ENCODE assay signal across 20 mouse cellular contexts in the genomic region with DNA sequence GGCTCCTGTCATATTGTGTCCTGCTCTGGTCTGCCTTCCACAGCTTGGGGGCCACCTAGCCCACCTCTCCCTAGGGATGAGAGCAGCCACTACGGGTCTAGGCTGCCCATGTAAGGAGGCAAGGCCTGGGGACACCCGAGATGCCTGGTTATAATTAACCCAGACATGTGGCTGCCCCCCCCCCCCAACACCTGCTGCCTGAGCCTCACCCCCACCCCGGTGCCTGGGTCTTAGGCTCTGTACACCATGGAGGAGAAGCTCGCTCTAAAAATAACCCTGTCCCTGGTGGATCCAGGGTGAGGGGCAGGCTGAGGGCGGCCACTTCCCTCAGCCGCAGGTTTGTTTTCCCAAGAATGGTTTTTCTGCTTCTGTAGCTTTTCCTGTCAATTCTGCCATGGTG. TPM values are rescaled to one million over a fixed set of nuclear protein-coding genes. Genes with fewer than 3 reads are reported as not detected.
A peak's percentile ranks its signal among the peaks of the same experiment; 100 is the strongest.
DNase-seq lines count a peak whose midpoint lies in the region; ATAC-seq and TF ChIP-seq lines count a peak whose summit lies in the region.
"Had no signal": no experiment of that assay in that cellular context is flagged by ENCODE, and none has a peak within 500 bp of the region (broad histone marks: within the 10 kb centered on the region; RNA-seq: fewer than 3 reads in every experiment).

No protein-coding gene starts in this region.

- DNase-seq in gastrocnemius, adult 18-20 months (ENCODE audit: low spot score) = peak; percentile 73
- DNase-seq in gastrocnemius, postnatal 36 days = no peak
- DNase-seq in midbrain, postnatal 0 days (ENCODE audit: low spot score) = no peak
- no peak for DNase-seq in midbrain, embryonic 11.5 days (ENCODE audit: low spot score, missing footprints)
- no peak for DNase-seq in urinary bladder, postnatal 36 days (ENCODE audit: low spot score in 2 of 2)
- DNase-seq: cerebellum, adult 9-11 months; kidney, adult 8-10 months; kidney, postnatal 4 days; lung, embryonic 14.5 days; right cerebral cortex, postnatal 4 days; thymus, postnatal 36 days had no signal

- peaks cover 3% of the 10 kb centered on the region; the same call in 1 of the 2 replicates for H3K27me3 ChIP-seq in midbrain, postnatal 0 days (ENCODE audit: insufficient read depth, low read length)
- peaks cover 5% of the 10 kb centered on the region for H3K27me3 ChIP-seq in midbrain, embryonic 11.5 days (ENCODE audit: control insufficient read depth, insufficient read depth, low read length)
- peaks cover 5% of the 10 kb centered on the region for H3K27me3 ChIP-seq in heart, embryonic 14.5 days (ENCODE audit: control insufficient read depth, insufficient read depth, low read length)
- peaks cover 11% of the 10 kb centered on the region for H3K27me3 ChIP-seq in limb, embryonic 15.5 days
- peaks cover 14% of the 10 kb centered on the region for H3K27me3 ChIP-seq in hindbrain, embryonic 16.5 days (replicated peaks; ENCODE audit: control insufficient read depth, insufficient read depth, low read length)

- no peak overlapping the region for H3K27ac ChIP-seq in midbrain, postnatal 0 days (ENCODE audit: low read depth, low read length)
- no peak overlapping the region for H3K27ac ChIP-seq in midbrain, embryonic 11.5 days (ENCODE audit: low read depth, low read length)
- H3K27ac ChIP-seq in heart, embryonic 14.5 days (replicated peaks in 1 of 2; ENCODE audit: control insufficient read depth in 1 of 2, insufficient read depth in 1 of 2, low read depth in 2 of 2, low read length in 2 of 2) = peak overlapping the region; percentile 93 to 95
- peak overlapping the region; percentile 33; the same call in 1 of the 2 replicates for H3K27ac ChIP-seq in limb, embryonic 15.5 days
- no peak overlapping the region for H3K27ac ChIP-seq in hindbrain, embryonic 16.5 days (ENCODE audit: low read depth, low read length)
- H3K27ac ChIP-seq: forebrain, embryonic 12.5 days; midbrain, embryonic 15.5 days; neural tube, embryonic 12.5 days had no signal

- intact Hi-C loops in gastrocnemius, postnatal 36 days (cut with DNase I) = loop anchor here (5.0 kb wide), 1 partner anchor 108 kb away; a partner anchor contains a TSS

- H3K9me3 ChIP-seq in midbrain, postnatal 0 days (ENCODE audit: low read length) = no peaks in the 10 kb centered on the region
- H3K9me3 ChIP-seq in midbrain, embryonic 11.5 days (ENCODE audit: control insufficient read depth, low read length) = no peaks in the 10 kb centered on the region
- H3K9me3 ChIP-seq in heart, embryonic 14.5 days (ENCODE audit: control insufficient read depth, low read length) = 0 out of 2 replicates have a peak, but pooled peaks cover 3% of the 10 kb centered on the region
- no peaks in the 10 kb centered on the region for H3K9me3 ChIP-seq in limb, embryonic 15.5 days
- no peaks in the 10 kb centered on the region for H3K9me3 ChIP-seq in hindbrain, embryonic 16.5 days (ENCODE audit: control insufficient read depth, low read length)
- H3K9me3 ChIP-seq: midbrain, embryonic 15.5 days had no signal

- no peak overlapping the region for H3K9ac ChIP-seq in midbrain, postnatal 0 days (replicated peaks; ENCODE audit: low read length, poor library complexity, severe bottlenecking)
- H3K9ac ChIP-seq in midbrain, embryonic 11.5 days (ENCODE audit: low read length) = no peak overlapping the region
- H3K9ac ChIP-seq in heart, embryonic 14.5 days (ENCODE audit: low read length) = peak overlapping the region; percentile 35
- H3K9ac ChIP-seq in limb, embryonic 15.5 days = no peak overlapping the region
- H3K9ac ChIP-seq in hindbrain, embryonic 16.5 days (ENCODE audit: low read depth, low read length) = no peak overlapping the region
- H3K9ac ChIP-seq: forebrain, embryonic 12.5 days; lung, embryonic 14.5 days; midbrain, embryonic 15.5 days; neural tube, embryonic 12.5 days had no signal

- H3K4me1 ChIP-seq in midbrain, postnatal 0 days (ENCODE audit: insufficient read depth, low read length) = no peaks in the 10 kb centered on the region
- H3K4me1 ChIP-seq in midbrain, embryonic 11.5 days (ENCODE audit: control insufficient read depth, insufficient read depth, low read length) = 0 out of 2 replicates have a peak, but pooled peaks cover 2% of the 10 kb centered on the region
- peaks cover 16 to 22% of the 10 kb centered on the region in 2 experiments for H3K4me1 ChIP-seq in heart, embryonic 14.5 days (ENCODE audit: control insufficient read depth in 2 of 2, insufficient read depth in 2 of 2, low read length in 2 of 2)
- H3K4me1 ChIP-seq in limb, embryonic 15.5 days = peaks cover 5% of the 10 kb centered on the region; the same call in 1 of the 2 replicates
- no peaks in the 10 kb centered on the region for H3K4me1 ChIP-seq in hindbrain, embryonic 16.5 days (ENCODE audit: control insufficient read depth, insufficient read depth, low read depth, low read length)
- H3K4me1 ChIP-seq: midbrain, embryonic 15.5 days had no signal

- no peaks in the 10 kb centered on the region for H3K36me3 ChIP-seq in midbrain, postnatal 0 days (ENCODE audit: insufficient read depth, low read length)
- H3K36me3 ChIP-seq in midbrain, embryonic 11.5 days (ENCODE audit: control insufficient read depth, insufficient read depth, low read length) = no peaks in the 10 kb centered on the region
- peaks cover 21% of the 10 kb centered on the region for H3K36me3 ChIP-seq in heart, embryonic 14.5 days (ENCODE audit: control insufficient read depth, insufficient read depth, low read length)
- no peaks in the 10 kb centered on the region for H3K36me3 ChIP-seq in limb, embryonic 15.5 days
- H3K36me3 ChIP-seq in hindbrain, embryonic 16.5 days (ENCODE audit: control insufficient read depth, insufficient read depth, low read length) = no peaks in the 10 kb centered on the region
- H3K36me3 ChIP-seq: forebrain, embryonic 12.5 days; midbrain, embryonic 15.5 days; neural tube, embryonic 12.5 days had no signal

- 0 out of 2 replicates have a peak, but pooled peaks have one; percentile 22 for ATAC-seq in midbrain, postnatal 0 days (ENCODE audit: low FRiP score)
- no peak for ATAC-seq in midbrain, embryonic 11.5 days (ENCODE audit: low FRiP score)
- ATAC-seq in heart, embryonic 14.5 days (ENCODE audit: insufficient number of reproducible peaks, insufficient read depth, low FRiP score, low read depth) = peak; percentile 77
- peak; percentile 36; the same call in 1 of the 2 replicates for ATAC-seq in limb, embryonic 15.5 days (ENCODE audit: insufficient number of reproducible peaks, low FRiP score, low TSS enrichment, low read depth)
- ATAC-seq in hindbrain, embryonic 16.5 days = no peak
- ATAC-seq: inflammation-experienced regulatory T-cells, adult 6 months; midbrain, embryonic 15.5 days had no signal

- no peak overlapping the region for H3K4me2 ChIP-seq in midbrain, postnatal 0 days (ENCODE audit: low read depth, low read length, poor library complexity, severe bottlenecking)
- H3K4me2 ChIP-seq in midbrain, embryonic 11.5 days = no peak overlapping the region
- H3K4me2 ChIP-seq in heart, embryonic 14.5 days (ENCODE audit: low read length) = peak overlapping the region; percentile 72
- no peak overlapping the region for H3K4me2 ChIP-seq in limb, embryonic 15.5 days
- H3K4me2 ChIP-seq in hindbrain, embryonic 16.5 days (ENCODE audit: low read length) = no peak overlapping the region
- H3K4me2 ChIP-seq: forebrain, embryonic 12.5 days; liver, embryonic 11.5 days; lung, embryonic 14.5 days; midbrain, embryonic 15.5 days; neural tube, embryonic 12.5 days had no signal

- H3K4me3 ChIP-seq in midbrain, postnatal 0 days (ENCODE audit: low read depth, low read length) = no peak overlapping the region
- no peak overlapping the region for H3K4me3 ChIP-seq in midbrain, embryonic 11.5 days (ENCODE audit: low read depth, low read length)
- H3K4me3 ChIP-seq in heart, embryonic 14.5 days (ENCODE audit: control insufficient read depth in 1 of 2, insufficient read depth in 1 of 2, low read depth in 1 of 2, low read length in 2 of 2) = no peak overlapping the region
- H3K4me3 ChIP-seq in limb, embryonic 15.5 days = no peak overlapping the region
- no peak overlapping the region for H3K4me3 ChIP-seq in hindbrain, embryonic 16.5 days (ENCODE audit: low read length)
- H3K4me3 ChIP-seq: forebrain, embryonic 12.5 days; midbrain, embryonic 15.5 days; neural tube, embryonic 12.5 days had no signal

- no peak for TF ChIP-seq CTCF in midbrain, postnatal 0 days (IDR thresholded peaks at IDR 0.05)

- WGBS in midbrain, postnatal 0 days = 59% methylated on average over 6 of the region's 6 CpGs
- 65% methylated on average over 5 of the region's 6 CpGs for WGBS in midbrain, embryonic 11.5 days
- 17% methylated on average over 6 of the region's 6 CpGs for WGBS in heart, embryonic 14.5 days
- WGBS in limb, embryonic 15.5 days = 34% methylated on average over 6 of the region's 6 CpGs
- WGBS in hindbrain, embryonic 16.5 days = 54% methylated on average over 6 of the region's 6 CpGs

RNA-seq across cellular contexts. Expression of a gene that starts 5.2 kb away (rescaled TPM):
- total RNA-seq in gastrocnemius, adult 18-20 months (2021) = over 10,000 TPM; 37,972 to 42,859 TPM
- total RNA-seq in gastrocnemius, postnatal 36 days (2021) = over 10,000 TPM; 41,999 to 48,159 TPM
- 0.38 and 8.2 TPM in 2 replicates for total RNA-seq in midbrain, postnatal 0 days (2014; rRNA removed)
- polyA plus RNA-seq in midbrain, postnatal 0 days (2015; fragmentation: Nextera tagmentation; extraction: Ambion mirVana) = 0.21 and 0.25 TPM in 2 replicates
- not detected in 2 replicates for polyA plus RNA-seq in midbrain, embryonic 11.5 days (2014; fragmentation: Nextera tagmentation; extraction: Ambion mirVana)
- 910 and 1,062 TPM in 2 replicates for polyA plus RNA-seq in heart, embryonic 14.5 days (2014; fragmentation: Nextera tagmentation; extraction: Ambion mirVana)
- polyA plus RNA-seq in limb, embryonic 15.5 days (2015; fragmentation: Nextera tagmentation; extraction: Ambion mirVana) = 139 and 815 TPM in 2 replicates
- 0.64 and 47.3 TPM in 2 replicates for polyA plus RNA-seq in hindbrain, embryonic 16.5 days (2015; fragmentation: Nextera tagmentation; extraction: Ambion mirVana)
- total RNA-seq: MEL had no signal
- polyA plus RNA-seq: forebrain, embryonic 12.5 days; midbrain, embryonic 15.5 days had no signal

RNA-seq across cellular contexts. Expression of a gene that starts 5.8 kb away (rescaled TPM):
- total RNA-seq in gastrocnemius, adult 18-20 months (2021) = under 1 TPM in 1 of 2 experiments, not detected in 1; 0.21 TPM
- under 1 TPM; 0.25 to 0.38 TPM for total RNA-seq in gastrocnemius, postnatal 36 days (2021)
- total RNA-seq in midbrain, postnatal 0 days (2014; rRNA removed) = 1.2 and 1.9 TPM in 2 replicates
- polyA plus RNA-seq in midbrain, postnatal 0 days (2015; fragmentation: Nextera tagmentation; extraction: Ambion mirVana) = 1.2 and 1.4 TPM in 2 replicates
- 0.37 and 1.4 TPM in 2 replicates for polyA plus RNA-seq in midbrain, embryonic 11.5 days (2014; fragmentation: Nextera tagmentation; extraction: Ambion mirVana)
- polyA plus RNA-seq in heart, embryonic 14.5 days (2014; fragmentation: Nextera tagmentation; extraction: Ambion mirVana) = 1.8 and 1.9 TPM in 2 replicates
- polyA plus RNA-seq in limb, embryonic 15.5 days (2015; fragmentation: Nextera tagmentation; extraction: Ambion mirVana) = 37.5 and 37.6 TPM in 2 replicates
- 2.2 and 2.5 TPM in 2 replicates for polyA plus RNA-seq in hindbrain, embryonic 16.5 days (2015; fragmentation: Nextera tagmentation; extraction: Ambion mirVana)

RNA-seq across cellular contexts. Expression of a gene that starts 27.9 kb away (rescaled TPM):
- 10 to 100 TPM in 1 of 2 experiments, 1 to 10 TPM in 1; 9.0 to 10.6 TPM for total RNA-seq in gastrocnemius, adult 18-20 months (2021)
- total RNA-seq in gastrocnemius, postnatal 36 days (2021) = 1 to 10 TPM; 8.5 to 9.8 TPM
- 63.0 and 68.3 TPM in 2 replicates for total RNA-seq in midbrain, postnatal 0 days (2014; rRNA removed)
- polyA plus RNA-seq in midbrain, postnatal 0 days (2015; fragmentation: Nextera tagmentation; extraction: Ambion mirVana) = 22.9 and 26.6 TPM in 2 replicates
- 10.3 and 10.9 TPM in 2 replicates for polyA plus RNA-seq in midbrain, embryonic 11.5 days (2014; fragmentation: Nextera tagmentation; extraction: Ambion mirVana)
- polyA plus RNA-seq in heart, embryonic 14.5 days (2014; fragmentation: Nextera tagmentation; extraction: Ambion mirVana) = 4.8 and 6.6 TPM in 2 replicates
- 14.0 and 14.9 TPM in 2 replicates for polyA plus RNA-seq in limb, embryonic 15.5 days (2015; fragmentation: Nextera tagmentation; extraction: Ambion mirVana)
- polyA plus RNA-seq in hindbrain, embryonic 16.5 days (2015; fragmentation: Nextera tagmentation; extraction: Ambion mirVana) = 22.6 and 25.1 TPM in 2 replicates

RNA-seq across cellular contexts. Expression of a gene that starts 48.9 kb away (rescaled TPM):
- total RNA-seq in gastrocnemius, adult 18-20 months (2021) = 10 to 100 TPM; 18.5 to 20.8 TPM
- 10 to 100 TPM; 14.9 to 15.5 TPM for total RNA-seq in gastrocnemius, postnatal 36 days (2021)
- total RNA-seq in midbrain, postnatal 0 days (2014; rRNA removed) = 58.1 and 68.9 TPM in 2 replicates
- 16.2 and 17.0 TPM in 2 replicates for polyA plus RNA-seq in midbrain, postnatal 0 days (2015; fragmentation: Nextera tagmentation; extraction: Ambion mirVana)
- 8.9 and 10.7 TPM in 2 replicates for polyA plus RNA-seq in midbrain, embryonic 11.5 days (2014; fragmentation: Nextera tagmentation; extraction: Ambion mirVana)
- polyA plus RNA-seq in heart, embryonic 14.5 days (2014; fragmentation: Nextera tagmentation; extraction: Ambion mirVana) = 9.3 and 10.5 TPM in 2 replicates
- polyA plus RNA-seq in limb, embryonic 15.5 days (2015; fragmentation: Nextera tagmentation; extraction: Ambion mirVana) = 8.2 and 9.3 TPM in 2 replicates
- 13.5 and 15.9 TPM in 2 replicates for polyA plus RNA-seq in hindbrain, embryonic 16.5 days (2015; fragmentation: Nextera tagmentation; extraction: Ambion mirVana)

RNA-seq across cellular contexts. Expression of a gene that starts 50.2 kb away (rescaled TPM):
- total RNA-seq in gastrocnemius, adult 18-20 months (2021) = 1 to 10 TPM; 3.6 to 5.3 TPM
- 1 to 10 TPM; 2.4 to 2.6 TPM for total RNA-seq in gastrocnemius, postnatal 36 days (2021)
- 0.52 and 1.0 TPM in 2 replicates for total RNA-seq in midbrain, postnatal 0 days (2014; rRNA removed)
- 1.5 and 2.0 TPM in 2 replicates for polyA plus RNA-seq in midbrain, postnatal 0 days (2015; fragmentation: Nextera tagmentation; extraction: Ambion mirVana)
- polyA plus RNA-seq in midbrain, embryonic 11.5 days (2014; fragmentation: Nextera tagmentation; extraction: Ambion mirVana) = 3.0 and 3.2 TPM in 2 replicates
- 15.2 and 15.4 TPM in 2 replicates for polyA plus RNA-seq in heart, embryonic 14.5 days (2014; fragmentation: Nextera tagmentation; extraction: Ambion mirVana)
- 20.0 and 24.8 TPM in 2 replicates for polyA plus RNA-seq in limb, embryonic 15.5 days (2015; fragmentation: Nextera tagmentation; extraction: Ambion mirVana)
- polyA plus RNA-seq in hindbrain, embryonic 16.5 days (2015; fragmentation: Nextera tagmentation; extraction: Ambion mirVana) = 1.5 and 1.9 TPM in 2 replicates
- polyA plus RNA-seq: inflammation-experienced regulatory T-cells, adult 6 months had no signal

Comparison
In these comparisons a context has a peak if more than half of its experiments do, and no peak if none do; other contexts are left out.
1. ATAC-seq: peak in midbrain, postnatal 0 days (single experiment), heart, embryonic 14.5 days (single experiment) and limb, embryonic 15.5 days (single experiment); none in midbrain, embryonic 11.5 days (single experiment) and hindbrain, embryonic 16.5 days (single experiment).
2. H3K27ac ChIP-seq: peak in heart, embryonic 14.5 days (2 of 2) and limb, embryonic 15.5 days (single experiment); none in midbrain, postnatal 0 days (single experiment), midbrain, embryonic 11.5 days (single experiment) and hindbrain, embryonic 16.5 days (single experiment).
3. RNA of a gene that starts 5.8 kb away (polyA plus RNA-seq): 37.5 to 37.6 TPM in limb, embryonic 15.5 days; 2.2 to 2.5 TPM in hindbrain, embryonic 16.5 days, 1.8 to 1.9 TPM in heart, embryonic 14.5 days, 1.2 to 1.4 TPM in midbrain, postnatal 0 days and 0.37 to 1.4 TPM in midbrain, embryonic 11.5 days; every median in the first group is over 10 times any median in the second.